Mouse (Mus musculus) heart, embryonic 16.5 days (tissue): Measurements from ENCODE around the gene Ica1. TPM values are rescaled to one million over a fixed set of nuclear protein-coding genes. Genes with fewer than 3 reads are reported as not detected.

Source experiments
- ATAC-seq: fragments of 200-750 bp; cut with Nextera tagmentation; replicated peaks from 2 replicates; pipeline ENCODE4 v1.8.0; 2017; ENCODE audit warnings: moderate number of reproducible peaks; ENCODE audit not compliant: insufficient read depth, low FRiP score; ENCODE audit errors: extremely low read depth
- H3K27ac ChIP-seq: fragments of 300-500 bp; sonication (generic); 2 replicates; pipeline ENCODE4 v1.5.1; 2014; ENCODE audit warnings: mild to moderate bottlenecking, low read length, control low read depth, moderate library complexity
- H3K27me3 ChIP-seq: fragments of 300-500 bp; sonication (generic); 2 replicates; pipeline ENCODE4 v1.6.1; 2014; ENCODE audit warnings: low read length, mixed read lengths; ENCODE audit not compliant: control insufficient read depth, insufficient read depth
- H3K36me3 ChIP-seq: fragments of 300-500 bp; sonication (generic); 2 replicates; pipeline ENCODE4 v1.6.1; 2014; ENCODE audit not compliant: control insufficient read depth, insufficient read depth
- H3K4me1 ChIP-seq: fragments of 300-500 bp; sonication (generic); 2 replicates; pipeline ENCODE4 v1.6.1; 2014; ENCODE audit warnings: low read length, mixed read lengths; ENCODE audit not compliant: control insufficient read depth, insufficient read depth
- H3K4me2 ChIP-seq: fragments of 300-500 bp; sonication (generic); 2 replicates; pipeline ENCODE4 v1.6.1; 2014; ENCODE audit warnings: low read depth, mild to moderate bottlenecking, control low read depth, low read length
- H3K4me3 ChIP-seq: fragments of 300-500 bp; sonication (generic); 2 replicates; pipeline ENCODE4 v1.5.1; 2014; ENCODE audit warnings: mild to moderate bottlenecking, control low read depth, low read length
- H3K9ac ChIP-seq: fragments of 300-500 bp; sonication (generic); 2 replicates; pipeline ENCODE4 v1.6.1; 2014; ENCODE audit warnings: low read length, control low read depth
- H3K9me3 ChIP-seq: fragments of 300-500 bp; sonication (generic); replicated peaks from 2 replicates; pipeline ENCODE4 v1.6.1; 2016; ENCODE audit warnings: low read length; ENCODE audit not compliant: control insufficient read depth
- WGBS: fragments of 180-500 bp; shearing (Covaris S2); extraction: QIAGEN DNeasy Blood & Tissue Kit; methylation state at CpG from one replicate; pipeline ENCODE4 v1.1.7; 2014; 5-methylcytosine and 5-hydroxymethylcytosine counted together
- polyA plus RNA-seq: library from polyadenylated mRNA; unstranded; fragments of >200 nt; fragmentation: Nextera tagmentation; extraction: Ambion mirVana; gene quantifications from 2 replicates; pipeline ENCODE4 v1.2.1, GENCODE M21; 2015

Gene Ica1
- polyA plus RNA-seq, 1 experiment from 2014 or later, result 23.5 TPM

GRCm38 (mm10) chr6:8770341-8770740 lies 7.9 kb downstream of the Ica1 start:
- Histone ChIP-seq H3K9me3 (no peaks in the 10 kb centered on the region), H3K4me2 (peak overlapping the region; percentile 5; the same call in 1 of the 2 replicates), H3K27ac (peak overlapping the region; percentile 54; the same call in 1 of the 2 replicates), H3K36me3 (no peaks in the 10 kb centered on the region), H3K27me3 (no peaks in the 10 kb centered on the region), H3K4me3 (no peak overlapping the region), H3K4me1 (no peaks in the 10 kb centered on the region), H3K9ac (no peak overlapping the region)
- peak; percentile 79; the same call in 1 of the 2 replicates for ATAC-seq
- 60% methylated on average over 10 of the region's 10 CpGs for WGBS

GRCm38 (mm10) chr6:8769803-8770202 lies 8.5 kb downstream of the Ica1 start:
- H3K4me1 ChIP-seq, result no peaks in the 10 kb centered on the region
- H3K27me3 ChIP-seq, result no peaks in the 10 kb centered on the region
- whole genome bisulfite sequencing, result 36% methylated on average over 6 of the region's 6 CpGs
- H3K4me3 ChIP-seq, result no peak overlapping the region
- no peak overlapping the region for H3K9ac ChIP-seq
- ATAC-seq, result no peak
- peak overlapping the region; percentile 5; the same call in 1 of the 2 replicates for H3K4me2 ChIP-seq
- peak overlapping the region; percentile 54; the same call in 1 of the 2 replicates for H3K27ac ChIP-seq
- no peaks in the 10 kb centered on the region for H3K9me3 ChIP-seq
- no peaks in the 10 kb centered on the region for H3K36me3 ChIP-seq

GRCm38 (mm10) chr6:8766652-8767051 lies 11.6 kb downstream of the Ica1 start:
- 92% methylated on average over 5 of the region's 5 CpGs for WGBS

GRCm38 (mm10) chr6:8765801-8766200 lies 12.5 kb downstream of the Ica1 start:
- 91% methylated on average over 3 of the region's 3 CpGs for WGBS
- H3K9me3 ChIP-seq, result no peaks in the 10 kb centered on the region
- H3K4me3 ChIP-seq, result no peak overlapping the region
- no peaks in the 10 kb centered on the region for H3K27me3 ChIP-seq
- ATAC-seq, result no peak
- H3K36me3 ChIP-seq, result no peaks in the 10 kb centered on the region
- no peaks in the 10 kb centered on the region for H3K4me1 ChIP-seq
- H3K9ac ChIP-seq, result no peak overlapping the region
- H3K4me2 ChIP-seq, result no peak overlapping the region
- H3K27ac ChIP-seq, result no peak overlapping the region

More at GRCm38 (mm10) chr6:8766652-8767051, 11.6 kb downstream of the Ica1 start:
- H3K4me2 ChIP-seq, result no peak overlapping the region
- no peak overlapping the region for H3K9ac ChIP-seq
- no peaks in the 10 kb centered on the region for H3K27me3 ChIP-seq
- H3K27ac ChIP-seq, result no peak overlapping the region
- H3K9me3 ChIP-seq, result no peaks in the 10 kb centered on the region
- H3K36me3 ChIP-seq, result no peaks in the 10 kb centered on the region
- H3K4me3 ChIP-seq, result no peak overlapping the region
- no peaks in the 10 kb centered on the region for H3K4me1 ChIP-seq
- no peak for ATAC-seq

GRCm38 (mm10) chr6:8765064-8765463 lies 13.2 kb downstream of the Ica1 start:
- Histone ChIP-seq H3K4me1 (no peaks in the 10 kb centered on the region), H3K36me3 (no peaks in the 10 kb centered on the region), H3K4me3 (no peak overlapping the region), H3K27ac (no peak overlapping the region), H3K9me3 (no peaks in the 10 kb centered on the region), H3K9ac (no peak overlapping the region), H3K4me2 (no peak overlapping the region), H3K27me3 (no peaks in the 10 kb centered on the region)
- WGBS, result 74% methylated on average over 1 of the region's 1 CpGs
- ATAC-seq, result no peak

GRCm38 (mm10) chr6:8760708-8761294 lies 17.5 kb downstream of the Ica1 start:
- Histone ChIP-seq H3K4me2 (no peak overlapping the region), H3K4me1 (0 out of 2 replicates have a peak, but pooled peaks cover 2% of the 10 kb centered on the region), H3K9ac (no peak overlapping the region), H3K27ac (no peak overlapping the region), H3K4me3 (no peak overlapping the region), H3K27me3 (no peaks in the 10 kb centered on the region), H3K36me3 (no peaks in the 10 kb centered on the region), H3K9me3 (no peaks in the 10 kb centered on the region)
- ATAC-seq, result no peak
- WGBS, result 72% methylated on average over 5 of the region's 5 CpGs

GRCm38 (mm10) chr6:8759901-8760300 lies 18.4 kb downstream of the Ica1 start:
- no peak overlapping the region for H3K27ac ChIP-seq
- 0 out of 2 replicates have a peak, but pooled peaks cover 4% of the 10 kb centered on the region for H3K4me1 ChIP-seq
- H3K36me3 ChIP-seq, result no peaks in the 10 kb centered on the region
- WGBS, result 60% methylated on average over 1 of the region's 1 CpGs
- H3K9ac ChIP-seq, result no peak overlapping the region
- H3K9me3 ChIP-seq, result no peaks in the 10 kb centered on the region
- ATAC-seq, result no peak
- H3K4me2 ChIP-seq, result no peak overlapping the region
- no peaks in the 10 kb centered on the region for H3K27me3 ChIP-seq
- H3K4me3 ChIP-seq, result no peak overlapping the region

- Histone ChIP-seq H3K4me1 (0 out of 2 replicates have a peak, but pooled peaks cover 4% of the 10 kb centered on the region), H3K4me3 (no peak overlapping the region; the same call in 1 of the 2 replicates), H3K27me3 (no peaks in the 10 kb centered on the region), H3K4me2 (peak overlapping the region; percentile 33; the same call in 1 of the 2 replicates), H3K9ac (no peak overlapping the region), H3K9me3 (no peaks in the 10 kb centered on the region), H3K36me3 (no peaks in the 10 kb centered on the region), H3K27ac (no peak overlapping the region)
- 25% methylated on average over 8 of the region's 8 CpGs for WGBS
- peak; percentile 63; the same call in 1 of the 2 replicates for ATAC-seq
These were observed 22.5 kb downstream of the Ica1 start for GRCm38 (mm10) chr6:8755760-8756276.

- no peak for ATAC-seq
- no peak overlapping the region for H3K4me2 ChIP-seq
- H3K4me1 ChIP-seq, result 0 out of 2 replicates have a peak, but pooled peaks cover 4% of the 10 kb centered on the region
- H3K27me3 ChIP-seq, result no peaks in the 10 kb centered on the region
- H3K27ac ChIP-seq, result no peak overlapping the region
- WGBS, result 86% methylated on average over 5 of the region's 5 CpGs
- H3K9me3 ChIP-seq, result no peaks in the 10 kb centered on the region
- no peak overlapping the region for H3K4me3 ChIP-seq
- H3K36me3 ChIP-seq, result no peaks in the 10 kb centered on the region
- no peak overlapping the region for H3K9ac ChIP-seq
These were observed 23.8 kb downstream of the Ica1 start for GRCm38 (mm10) chr6:8754486-8754885.
